Mouse (Mus musculus) kidney, postnatal 10 days (tissue): ENCODE results near the gene 1700034I23Rik.
"Not testable (repeated sequence)": the region's sequence is repeated elsewhere in the genome, so short reads cannot be mapped to it uniquely, and the experiment has no call there.

Source experiments
- DNase-seq: peaks from one replicate; pipeline ENCODE4 v3.0.0; 2021; ENCODE audit warnings: mixed read lengths

The 1700034I23Rik gene

GRCm38 (mm10) chr3:40902443-40902842 is at the start of gene 1700034I23Rik:
Gene 1700034I23Rik, minus strand, starts transcription at chr3:40902543.
- not testable (repeated sequence) for DNase-seq

GRCm38 (mm10) chr3:40951365-40951764 is 49.0 kb upstream of the 1700034I23Rik start:
- DNase-seq: no peak

GRCm38 (mm10) chr3:40950601-40951201 is 48.4 kb upstream of the 1700034I23Rik start:
- peak; percentile 65 for DNase-seq

GRCm38 (mm10) chr3:40949903-40950600 is 47.7 kb upstream of the 1700034I23Rik start:
- DNase-seq: peak; percentile 63

- peak; percentile 100 for DNase-seq
These were observed 47.0 kb upstream of the 1700034I23Rik start, which contains the start of gene Larp1b for GRCm38 (mm10) chr3:40949170-40949902. Gene Larp1b, plus strand, starts transcription at chr3:40949828.

GRCm38 (mm10) chr3:40939019-40939418 is 36.7 kb upstream of the 1700034I23Rik start:
- DNase-seq: no peak

- no peak for DNase-seq
These were observed 36.2 kb upstream of the 1700034I23Rik start for GRCm38 (mm10) chr3:40938592-40938991.

- DNase-seq: no peak
These were observed 35.8 kb upstream of the 1700034I23Rik start for GRCm38 (mm10) chr3:40938189-40938588.

- peak; percentile 43 for DNase-seq
These were observed 8.0 kb downstream of the 1700034I23Rik start for GRCm38 (mm10) chr3:40894336-40894735.

GRCm38 (mm10) chr3:40893816-40894258 is 8.5 kb downstream of the 1700034I23Rik start:
- DNase-seq: peak; percentile 99

GRCm38 (mm10) chr3:40853123-40853738 is 49.1 kb downstream of the 1700034I23Rik start:
- not testable (repeated sequence) for DNase-seq
